Comparison of ENCODE assay signal across 8 mouse cellular contexts in genomic region chr3:40530845-40531244, GRCm38 (mm10). TPM values are rescaled to one million over a fixed set of nuclear protein-coding genes. Genes with fewer than 3 reads are reported as not detected.
DNase-seq lines count a peak whose midpoint lies in the region; ATAC-seq and TF ChIP-seq lines count a peak whose summit lies in the region.

No protein-coding gene starts in this region.

- peaks cover 22% of the 10 kb centered on the region for H3K27me3 ChIP-seq in hindbrain, embryonic 15.5 days
- H3K27me3 ChIP-seq in midbrain, embryonic 11.5 days (ENCODE audit: control insufficient read depth, insufficient read depth, low read length): peaks cover 11% of the 10 kb centered on the region

- no peaks in the 10 kb centered on the region; the same call in 1 of the 2 replicates for H3K4me1 ChIP-seq in cortical plate, adult 2 months (ENCODE audit: control insufficient read depth, insufficient read depth, low read length)
- H3K4me1 ChIP-seq in hindbrain, embryonic 15.5 days (replicated peaks): peaks cover 25% of the 10 kb centered on the region
- H3K4me1 ChIP-seq in midbrain, embryonic 11.5 days (ENCODE audit: control insufficient read depth, insufficient read depth, low read length): peaks cover 11% of the 10 kb centered on the region; the same call in 1 of the 2 replicates

- TF ChIP-seq CTCF in cortical plate, adult 2 months (IDR thresholded peaks at IDR 0.05; ENCODE audit: extremely low read depth, insufficient read depth, low read length): no peak

- peak overlapping the region; percentile 43; the same call in 1 of the 2 replicates for H3K4me3 ChIP-seq in cortical plate, adult 2 months (ENCODE audit: insufficient read depth, low read length)
- H3K4me3 ChIP-seq in hindbrain, embryonic 15.5 days: peak overlapping the region; percentile 49
- H3K4me3 ChIP-seq in midbrain, embryonic 11.5 days (ENCODE audit: low read depth, low read length): peak overlapping the region; percentile 57

- WGBS in hindbrain, embryonic 15.5 days: 16% methylated on average over 7 of the region's 7 CpGs
- WGBS in midbrain, embryonic 11.5 days: 16% methylated on average over 7 of the region's 7 CpGs

- no peak overlapping the region; the same call in 1 of the 2 replicates for H3K9ac ChIP-seq in hindbrain, embryonic 15.5 days
- no peak overlapping the region for H3K9ac ChIP-seq in midbrain, embryonic 11.5 days (ENCODE audit: low read length)

- no peaks in the 10 kb centered on the region for H3K9me3 ChIP-seq in hindbrain, embryonic 15.5 days
- H3K9me3 ChIP-seq in midbrain, embryonic 11.5 days (ENCODE audit: control insufficient read depth, low read length): no peaks in the 10 kb centered on the region

- TF ChIP-seq POLR2A in cortical plate, adult 2 months (IDR thresholded peaks at IDR 0.05; ENCODE audit: extremely low read depth, insufficient read depth, low read length): no peak

- H3K36me3 ChIP-seq in hindbrain, embryonic 15.5 days: no peaks in the 10 kb centered on the region
- no peaks in the 10 kb centered on the region for H3K36me3 ChIP-seq in midbrain, embryonic 11.5 days (ENCODE audit: control insufficient read depth, insufficient read depth, low read length)

- ATAC-seq in hindbrain, embryonic 15.5 days (ENCODE audit: low FRiP score, low read depth): no peak
- peak; percentile 15 for ATAC-seq in midbrain, embryonic 11.5 days (ENCODE audit: low FRiP score)

- H3K4me2 ChIP-seq in hindbrain, embryonic 15.5 days: peak overlapping the region; percentile 99
- H3K4me2 ChIP-seq in midbrain, embryonic 11.5 days: peak overlapping the region; percentile 99

- peak; percentile 87 for DNase-seq in heart, adult 11 months
- DNase-seq in heart, adult 9 months (ENCODE audit: low spot score in 2 of 2): no peak
- DNase-seq in midbrain, embryonic 11.5 days (ENCODE audit: low spot score, missing footprints): peak; percentile 85
- DNase-seq in adrenal gland, adult 18-20 months (ENCODE audit: low spot score in 2 of 2): no peak
- no peak for DNase-seq in kidney, postnatal 25 days
- DNase-seq in thymus, postnatal 10 days (ENCODE audit: low spot score in 2 of 2): no peak

- no peak overlapping the region for H3K27ac ChIP-seq in cortical plate, adult 2 months (ENCODE audit: insufficient read depth, low read length)
- H3K27ac ChIP-seq in hindbrain, embryonic 15.5 days (replicated peaks): no peak overlapping the region
- no peak overlapping the region for H3K27ac ChIP-seq in midbrain, embryonic 11.5 days (ENCODE audit: low read depth, low read length)

RNA-seq across cellular contexts. Expression of gene Intu, which starts 0.2 kb away (rescaled TPM):
- 7.7 TPM in 2 replicates for polyA plus RNA-seq in cortical plate, adult 2 months (2012; rRNA removed)
- 3.4 and 3.9 TPM in 2 replicates for polyA plus RNA-seq in hindbrain, embryonic 15.5 days (2015; fragmentation: Nextera tagmentation; extraction: Ambion mirVana)
- polyA plus RNA-seq in midbrain, embryonic 11.5 days (2014; fragmentation: Nextera tagmentation; extraction: Ambion mirVana): 7.8 and 9.9 TPM in 2 replicates
- 1 to 10 TPM; 2.1 to 2.2 TPM for total RNA-seq in adrenal gland, adult 18-20 months (2021)

Comparison
In these comparisons a context has a peak if more than half of its experiments do, and no peak if none do; other contexts are left out.
1. DNase-seq: peak in heart, adult 11 months (single experiment) and midbrain, embryonic 11.5 days (single experiment); none in heart, adult 9 months (0 of 2), adrenal gland, adult 18-20 months (0 of 2), kidney, postnatal 25 days (0 of 2) and thymus, postnatal 10 days (0 of 2).
2. Peak in every context shown above with its lines, with median percentiles within 50 percentile points of each other: H3K4me3 ChIP-seq.